Mouse (Mus musculus) liver, adult 10 weeks (tissue): ENCODE results near the gene Trim7. TPM values are rescaled to one million over a fixed set of nuclear protein-coding genes. Genes with fewer than 3 reads are reported as not detected.

Experiments
- polyA plus RNA-seq: library from polyadenylated mRNA; stranded (reverse); fragments of 350-450 nt; fragmentation: Illumina TruSeq; extraction: RNeasy Lipid Tissue Mini Kit (QIAGEN cat#74804); gene quantifications from one replicate; pipeline ENCODE4 v1.2.3, GENCODE M21; 2014; ENCODE audit warnings: low read depth, low replicate concordance

Trim7 gene
- 6.3 TPM for polyA plus RNA-seq

GRCm38 (mm10) chr11:48825979-48826751 lies at the start of gene Trim7, which contains the start of gene Gm12184:
Gene Trim7 (plus strand): TSS chr11:48826140.
Gene Gm12184 (minus strand): TSS chr11:48826655.

GRCm38 (mm10) chr11:48799921-48800701 lies 25.8 kb upstream of the Trim7 start, which contains the start of gene Rack1:
Gene Rack1 (plus strand): TSS chr11:48800332.

DNA sequence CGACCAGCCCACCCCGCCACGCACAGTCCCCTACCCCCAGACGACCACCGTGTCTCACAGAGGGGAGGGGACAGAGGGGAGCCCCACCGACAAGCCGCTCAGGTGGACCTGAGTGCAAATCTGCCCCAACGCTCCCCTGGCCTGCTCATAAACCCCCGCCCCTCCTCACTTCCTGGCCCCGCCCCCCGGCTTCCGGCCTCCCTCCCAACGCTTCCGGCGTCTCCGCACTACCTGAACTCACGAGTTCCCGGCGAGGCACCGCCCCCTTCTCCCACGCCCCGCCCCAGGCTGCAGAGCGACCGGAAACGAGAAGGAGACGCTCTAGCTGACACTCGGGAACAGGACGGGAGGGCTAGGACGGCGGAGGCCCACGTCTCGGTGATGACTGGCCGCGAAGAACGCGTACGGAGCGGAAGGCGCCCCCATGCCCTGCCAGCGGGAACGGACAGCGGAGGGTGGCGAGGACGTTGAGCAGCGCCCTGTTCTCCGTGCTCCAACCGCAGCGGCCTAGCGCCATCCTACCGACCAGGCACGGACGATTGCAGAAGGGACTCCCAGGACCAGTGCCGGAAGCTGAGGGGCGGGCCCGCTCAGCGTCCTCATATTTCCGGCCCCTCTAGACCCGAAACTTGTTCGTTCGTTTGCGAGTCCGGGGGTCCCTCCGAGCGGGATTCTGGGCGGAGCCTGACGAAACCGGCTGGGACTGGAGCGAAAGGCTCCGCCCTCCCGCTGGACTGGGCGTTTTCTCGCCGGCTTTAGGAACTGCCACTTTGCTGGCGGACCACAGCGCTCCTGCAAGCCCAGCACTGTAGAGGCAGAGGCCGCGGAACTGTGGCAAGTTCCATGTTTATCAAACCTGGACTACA lies 8.9 kb upstream of the Trim7 start, which contains the start of gene Trim41:
Trim41 (minus strand) TSS at position 554 of the 866 bp plus-strand sequence.

GRCm38 (mm10) chr11:48871201-48871772 lies 45.3 kb downstream of the Trim7 start, which contains the start of gene Irgm1:
Gene Irgm1 (minus strand): TSS chr11:48871683.

Other genes with a start within 250 kb of the Trim7 start
- gene Rack1, start 25.8 kb upstream of the Trim7 start, polyA plus RNA-seq = 73.3 TPM
- gene Trim41, start 8.8 kb upstream of the Trim7 start, polyA plus RNA-seq = 7.4 TPM
- 2.9 TPM for gene Gm12184, start 515 bp downstream of the Trim7 start, polyA plus RNA-seq
- gene Irgm1, start 45.5 kb downstream of the Trim7 start, polyA plus RNA-seq = 112 TPM
- gene Gm5431, start 76.1 kb downstream of the Trim7 start, polyA plus RNA-seq = 1.3 TPM
- 1.6 TPM for gene Psme2b, start 120.0 kb downstream of the Trim7 start, polyA plus RNA-seq
- gene Olfr56, start 152.7 kb downstream of the Trim7 start, polyA plus RNA-seq = 0.79 TPM
- gene 9930111J21Rik1, start 153.3 kb downstream of the Trim7 start, polyA plus RNA-seq = 0.29 TPM
- 0.13 TPM for gene Gm12185, start 166.1 kb downstream of the Trim7 start, polyA plus RNA-seq
- gene Tgtp1, start 168.0 kb downstream of the Trim7 start, polyA plus RNA-seq = 18.7 TPM
- 3.9 TPM for gene 9930111J21Rik2, start 225.1 kb downstream of the Trim7 start, polyA plus RNA-seq
- 11.2 TPM for gene Tgtp2, start 238.1 kb downstream of the Trim7 start, polyA plus RNA-seq